Mouse (Mus musculus) urinary bladder, postnatal 4 days (tissue): Measurements from ENCODE around the gene Capn6.

Experiments used
- DNase-seq, 2 experiments: peaks; one replicate each; pipeline ENCODE4 v3.0.0; 2021 to 2022; ENCODE audit warnings: low spot score in 2 of 2

Capn6 gene

DNA sequence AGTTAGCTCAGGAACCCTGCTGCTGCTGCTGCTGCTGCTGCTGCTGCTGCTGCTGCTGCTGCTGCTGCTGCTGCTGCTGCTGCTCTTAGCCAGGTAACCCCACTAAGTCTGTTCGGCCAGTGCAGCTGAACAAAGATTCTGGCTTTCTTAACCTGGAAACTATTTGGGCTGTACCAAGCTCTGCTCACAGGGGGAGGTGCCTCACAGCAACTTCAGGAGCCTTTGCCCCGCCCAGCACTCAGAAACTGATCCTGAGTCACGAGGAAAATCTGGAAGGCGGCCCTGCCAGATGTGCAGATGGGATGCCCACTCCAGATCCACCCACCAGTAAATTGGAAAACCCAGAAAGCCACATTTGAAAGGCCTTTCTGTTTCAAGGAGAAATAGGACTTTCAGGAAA is at the start of gene Capn6:
Capn6 (minus strand) TSS at position 203 of the 400 bp plus-strand sequence.
- peak in 1 of 2 experiments; percentile 18 for DNase-seq

DNA sequence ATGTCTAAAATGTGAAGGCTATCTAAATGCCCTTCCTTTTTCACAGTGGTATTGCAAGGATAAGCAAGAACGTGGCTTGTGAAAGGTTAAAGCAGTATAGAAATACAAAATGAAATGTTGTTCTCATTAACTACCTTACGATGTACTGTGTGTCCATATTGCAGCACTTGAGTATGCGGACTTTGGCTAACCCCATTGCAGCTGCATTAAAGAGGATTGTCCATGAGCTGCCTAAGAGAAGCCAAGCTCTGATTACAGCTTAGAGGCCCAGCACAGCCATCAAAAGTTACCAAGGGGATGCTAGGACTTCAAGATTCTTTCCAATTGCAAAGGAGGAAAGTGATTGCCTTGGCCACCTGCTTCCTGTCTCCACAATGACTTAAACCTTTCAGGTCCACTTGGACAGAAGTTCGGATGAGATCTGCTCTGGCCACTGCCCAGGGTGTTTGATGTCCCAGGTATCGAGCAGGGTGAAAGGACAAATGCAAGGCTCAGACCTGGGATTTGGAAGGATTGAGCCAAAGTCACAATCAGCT is 40.0 kb upstream of the Capn6 start:
- DNase-seq: no peak

DNA sequence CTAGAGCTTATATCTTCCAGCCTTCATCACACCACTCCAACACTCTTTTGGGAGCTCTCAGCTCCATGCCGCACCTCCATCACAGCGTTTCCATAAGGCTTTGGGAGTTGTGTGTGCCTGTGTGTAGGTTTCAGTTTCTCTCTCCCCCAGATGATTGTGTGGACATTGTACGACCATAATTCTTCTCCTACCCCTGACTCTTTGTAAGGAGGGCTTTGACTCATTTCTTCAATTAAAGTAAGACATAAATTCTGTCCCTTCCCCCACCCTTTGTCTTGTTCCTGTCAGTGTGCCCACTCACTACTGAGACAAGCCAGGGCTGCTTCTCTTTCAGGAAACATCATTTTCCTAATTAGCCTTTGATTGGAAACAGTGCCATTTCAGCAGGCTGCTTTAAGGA is 24.1 kb upstream of the Capn6 start:
- no peak for DNase-seq

DNA sequence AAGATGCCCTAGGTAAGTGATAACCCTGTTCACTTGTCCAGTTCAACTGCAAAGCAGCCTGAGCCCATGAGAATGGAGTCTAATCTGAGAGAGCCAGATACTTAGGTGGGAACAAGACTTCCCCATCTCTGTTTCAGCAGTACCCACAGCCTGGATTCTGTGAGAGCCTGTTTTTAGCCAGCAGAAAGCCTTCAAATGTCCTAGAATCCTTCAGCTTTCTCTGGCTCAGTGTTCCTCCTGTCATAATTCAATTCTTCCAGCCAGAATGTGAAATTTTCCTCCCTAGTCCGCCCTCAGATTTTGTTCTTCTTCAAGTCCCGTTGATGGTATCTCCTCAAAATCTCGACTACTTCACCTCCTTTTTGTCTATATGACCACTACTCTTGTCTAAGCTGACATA is 22.8 kb upstream of the Capn6 start:
- no peak for DNase-seq

DNA sequence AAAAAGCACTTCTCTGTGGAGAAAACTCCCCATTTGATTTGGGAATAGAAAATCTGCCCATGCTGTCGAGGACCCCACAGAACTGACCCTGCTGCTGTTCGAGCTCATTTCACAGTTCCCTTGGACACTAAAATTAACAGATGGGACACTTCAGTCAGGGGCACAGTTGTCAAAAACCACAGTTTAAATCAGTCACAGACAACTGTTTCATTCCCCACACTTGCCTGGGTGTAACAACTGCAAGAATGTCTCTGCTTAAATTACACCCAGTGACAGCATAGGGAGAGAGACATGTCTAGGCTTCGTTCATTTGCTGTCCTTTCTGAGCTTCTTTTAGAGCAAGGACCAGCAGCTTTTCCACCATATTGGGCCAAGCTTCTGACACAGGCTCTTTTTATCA is 19.4 kb upstream of the Capn6 start:
- DNase-seq: no peak

DNA sequence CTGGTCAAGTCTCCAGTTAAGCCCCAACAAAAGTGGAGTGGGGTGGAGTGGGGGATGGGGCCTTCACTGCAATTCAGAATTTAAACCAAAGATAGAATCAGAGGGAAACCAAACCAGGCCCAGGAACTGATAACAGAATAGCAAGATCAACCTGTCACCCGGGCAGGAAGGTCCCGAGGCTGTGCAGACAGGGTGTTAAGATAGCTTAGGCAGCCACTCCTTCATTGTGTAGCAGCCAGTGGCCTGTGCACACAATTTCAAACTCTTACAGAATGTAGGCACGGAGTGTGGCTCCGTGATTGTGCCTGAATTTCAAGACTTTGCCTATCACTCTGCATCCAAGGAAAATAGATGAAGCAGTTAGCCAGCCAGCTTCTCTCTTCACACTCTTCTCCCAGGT is 693 bp downstream of the Capn6 start:
- DNase-seq: no peak

DNA sequence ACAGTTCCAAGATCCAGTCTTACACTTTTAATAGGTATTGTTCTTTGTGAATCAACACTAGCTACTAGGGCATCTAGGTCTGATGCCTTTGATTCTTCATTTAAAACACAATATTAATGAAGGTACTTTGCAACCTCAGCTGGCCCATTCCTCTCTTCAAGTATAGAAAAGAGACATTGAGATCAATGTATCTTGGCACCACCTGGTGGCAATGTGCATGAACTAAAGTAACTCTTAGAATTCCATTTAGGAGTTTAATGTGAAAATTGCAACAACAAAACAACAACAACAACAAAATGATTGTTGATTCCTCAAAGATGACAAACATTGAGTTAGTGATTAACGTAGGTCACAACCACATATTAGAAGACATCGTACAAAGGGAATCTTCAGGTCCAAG is 8.3 kb downstream of the Capn6 start:
- no peak for DNase-seq

DNA sequence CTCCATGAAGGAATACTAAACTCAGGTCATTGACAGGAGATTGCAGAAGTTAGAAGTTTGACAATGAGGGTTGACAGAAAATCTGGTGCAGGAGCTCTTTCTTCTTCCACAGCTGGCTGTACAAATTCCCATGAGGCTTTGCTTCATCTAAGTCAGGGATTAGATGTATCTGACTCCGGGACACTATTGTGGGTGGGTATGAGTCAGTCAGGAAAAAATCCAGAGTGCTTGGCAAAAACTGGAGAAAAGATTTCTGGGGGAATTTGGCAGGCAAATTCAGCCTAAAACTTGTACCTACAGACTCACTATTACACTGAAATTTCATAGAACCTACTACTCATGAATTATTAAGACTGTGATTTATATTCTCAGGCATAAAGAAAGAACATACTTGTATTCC is 11.3 kb downstream of the Capn6 start:
- DNase-seq: no peak

DNA sequence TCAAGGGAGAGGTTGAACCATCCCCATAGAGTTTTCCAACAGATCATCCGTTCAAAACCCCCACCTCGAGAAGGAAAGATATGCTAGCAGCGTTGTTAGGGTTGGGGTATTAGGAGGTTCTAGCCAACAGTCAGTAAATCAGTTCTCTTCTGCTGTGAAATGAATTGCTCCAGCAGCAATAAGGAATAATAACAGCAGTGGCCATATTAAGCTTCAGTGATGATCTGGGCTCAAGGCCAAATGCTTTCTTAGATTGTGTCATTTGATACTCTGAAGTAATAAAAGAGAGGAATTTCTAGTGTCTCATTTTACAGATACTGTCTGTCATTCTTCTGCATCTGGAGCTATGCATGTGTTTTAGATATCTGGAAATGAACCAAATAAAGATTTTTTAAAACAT is 64.7 kb downstream of the Capn6 start:
- no peak for DNase-seq
